Mouse (Mus musculus) urinary bladder, adult 2 months (tissue): ENCODE results near the gene Lsm11. TPM values are rescaled to one million over a fixed set of nuclear protein-coding genes. Genes with fewer than 3 reads are reported as not detected.

ENCODE experiments used
- DNase-seq: peaks from one replicate; pipeline ENCODE4 v3.0.0; 2022; ENCODE audit warnings: low spot score
- polyA plus RNA-seq: library from polyadenylated mRNA; depleted of rRNA; stranded (reverse); fragments of >200 nt; gene quantifications from 2 replicates; pipeline ENCODE4 v1.2.3, GENCODE M21; 2012

Gene Lsm11
- polyA plus RNA-seq, 1 experiment: 4.2 TPM

DNA sequence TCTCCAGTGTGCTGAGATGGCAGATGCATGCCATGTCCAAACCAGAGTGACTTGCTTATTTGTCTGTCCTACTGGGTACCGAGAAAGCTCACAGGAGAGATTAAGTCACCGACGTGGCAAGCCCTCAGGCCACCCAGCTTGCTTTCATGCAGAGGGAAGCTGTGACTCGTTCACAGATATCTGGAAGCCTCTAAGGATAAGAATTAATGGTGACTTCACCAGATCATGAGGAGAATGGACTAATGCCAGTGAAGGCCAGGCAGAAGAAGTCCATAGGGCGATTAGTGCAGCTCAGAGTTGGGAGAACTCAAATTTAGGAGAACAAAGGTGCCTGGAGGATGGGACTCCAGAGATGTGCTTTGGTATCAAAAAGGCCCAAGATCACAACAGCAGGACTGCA lies 17.3 kb downstream of the Lsm11 start:
- no peak for DNase-seq

DNA sequence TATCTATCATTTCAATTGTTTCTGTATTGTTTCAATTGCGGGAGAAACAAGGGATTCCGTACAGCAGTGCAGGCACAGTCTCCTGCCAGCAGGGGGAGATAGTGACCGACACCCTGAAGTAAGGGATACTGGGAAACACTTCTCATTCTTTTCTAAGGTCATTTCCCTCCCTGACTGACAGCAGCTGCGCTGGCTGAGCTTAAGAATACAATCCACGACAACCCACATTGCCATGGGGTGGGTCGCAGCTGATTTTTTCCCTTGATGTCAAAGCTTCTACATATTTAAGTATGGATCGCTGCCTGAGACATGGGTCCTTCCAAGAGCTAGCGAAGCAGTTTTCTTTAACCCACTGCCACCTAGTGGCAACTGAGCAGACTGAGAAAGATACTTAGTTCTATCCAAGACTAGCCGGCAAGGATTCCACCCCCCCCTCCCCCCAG lies 18.1 kb downstream of the Lsm11 start:
- DNase-seq: peak; percentile 44

DNA sequence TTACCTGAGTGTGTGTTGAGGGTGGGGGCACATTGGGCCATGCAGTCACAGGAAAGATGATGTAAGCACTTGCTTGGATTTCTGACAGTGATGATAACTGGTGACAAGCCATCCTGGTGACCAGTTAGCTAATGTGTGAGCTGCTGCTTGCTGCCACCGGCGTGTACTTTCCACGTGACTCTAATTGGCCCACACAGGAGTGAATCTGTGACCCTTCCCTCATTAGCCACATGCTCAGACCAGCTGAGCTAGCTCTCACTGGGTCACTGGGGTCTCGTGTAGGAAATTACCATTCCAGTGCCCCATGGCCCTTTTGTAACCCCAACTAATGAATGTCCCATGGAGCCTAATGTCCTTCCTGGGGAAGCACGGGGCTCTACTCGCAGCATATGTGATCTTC lies 19.3 kb downstream of the Lsm11 start:
- no peak for DNase-seq

DNA sequence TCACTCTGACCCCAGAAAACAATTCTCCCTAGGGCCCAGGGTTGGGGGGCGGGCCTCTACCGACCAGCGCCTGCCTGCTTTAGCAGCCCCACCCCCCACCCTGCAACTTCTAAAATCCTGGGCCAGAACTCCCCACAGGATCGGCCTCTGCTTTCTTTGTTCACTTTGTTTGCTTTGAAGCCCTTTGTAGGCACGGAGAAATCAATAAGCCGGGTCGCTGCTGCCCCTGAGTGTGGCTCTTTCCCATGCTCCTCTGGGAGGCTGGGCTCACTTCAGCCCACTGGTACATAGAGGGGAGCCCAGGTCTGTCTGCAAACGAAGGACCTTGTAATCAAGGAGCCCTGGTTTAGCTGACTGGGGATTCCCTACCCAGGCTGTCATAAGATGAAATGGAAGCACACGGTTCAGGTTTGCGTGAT lies 23.2 kb downstream of the Lsm11 start:
- no peak for DNase-seq

DNA sequence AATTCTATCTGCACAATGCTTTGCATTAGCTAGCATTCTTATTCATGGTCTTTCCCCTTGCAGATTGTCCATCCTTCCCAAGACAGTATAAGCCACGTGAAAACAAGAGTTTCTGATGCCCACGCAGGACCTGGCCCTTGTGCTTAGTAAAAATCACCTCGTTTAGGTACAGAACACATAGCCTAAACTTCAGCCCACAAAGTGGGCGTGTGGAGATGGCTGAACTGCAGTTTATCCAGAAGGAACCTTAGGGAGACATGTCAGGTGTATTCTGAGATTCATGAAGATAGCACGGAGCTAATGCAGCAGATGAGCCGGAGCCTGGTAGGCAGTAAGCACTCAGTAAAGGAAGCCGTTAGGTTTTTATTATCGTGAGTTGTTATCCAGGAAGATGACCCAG lies 23.7 kb downstream of the Lsm11 start:
- no peak for DNase-seq

DNA sequence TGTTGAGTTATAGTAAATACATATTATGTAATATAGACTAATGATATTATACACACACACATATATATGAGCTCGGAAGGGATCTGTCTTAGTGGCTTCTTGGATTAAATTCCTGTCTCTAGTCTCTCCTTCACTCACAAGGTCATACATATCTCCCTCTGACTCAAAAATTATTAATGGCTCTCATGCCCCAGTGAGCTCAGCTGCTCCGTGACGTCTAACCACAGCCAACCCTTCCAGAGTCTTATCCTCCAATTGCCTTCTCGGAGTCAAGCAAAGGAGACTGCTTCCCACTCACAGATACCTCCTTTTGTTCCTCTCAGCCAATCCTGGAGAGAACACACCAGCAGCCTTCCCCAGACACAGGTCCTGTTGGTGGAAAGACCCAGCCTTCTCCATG lies 25.9 kb downstream of the Lsm11 start:
- no peak for DNase-seq

DNA sequence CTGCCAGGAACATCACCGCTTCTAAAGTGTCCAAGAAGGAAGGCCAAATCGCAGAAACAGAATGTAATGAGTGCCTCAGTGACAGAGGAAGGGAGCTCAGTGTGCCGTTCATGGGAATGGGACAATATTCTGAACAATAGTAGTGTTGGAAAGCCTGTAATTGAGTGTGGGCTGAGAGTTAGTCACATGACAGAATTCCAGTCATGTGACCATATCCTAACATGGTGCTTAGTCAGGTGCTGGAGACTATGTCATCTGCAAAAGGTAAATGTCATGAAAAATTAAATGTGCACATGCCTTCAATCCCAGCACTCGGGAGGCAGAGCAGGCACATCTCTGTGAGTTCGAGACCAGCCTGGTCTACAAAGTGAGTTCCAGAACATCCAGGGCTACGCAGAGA lies 26.7 kb downstream of the Lsm11 start:
- no peak for DNase-seq

DNA sequence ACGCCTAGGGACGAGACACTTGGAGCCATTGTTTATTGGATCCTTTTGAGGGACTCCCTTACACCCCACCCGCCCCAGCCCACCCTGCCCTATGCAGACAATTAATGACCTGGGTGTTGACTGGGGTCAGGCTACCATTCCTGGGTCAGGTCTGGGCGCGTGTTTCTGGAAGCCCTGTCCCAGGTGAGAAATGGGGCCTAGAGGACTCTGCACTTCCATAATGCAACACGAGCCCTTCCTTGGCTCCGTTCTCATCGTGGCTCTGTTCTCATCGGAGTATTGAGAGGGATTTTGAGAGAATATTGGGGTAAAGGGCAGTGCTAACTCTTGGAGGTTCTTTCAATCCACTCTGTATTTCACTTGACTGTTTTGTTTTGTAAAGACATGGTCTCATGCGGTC lies 28.5 kb downstream of the Lsm11 start:
- DNase-seq: no peak

DNA sequence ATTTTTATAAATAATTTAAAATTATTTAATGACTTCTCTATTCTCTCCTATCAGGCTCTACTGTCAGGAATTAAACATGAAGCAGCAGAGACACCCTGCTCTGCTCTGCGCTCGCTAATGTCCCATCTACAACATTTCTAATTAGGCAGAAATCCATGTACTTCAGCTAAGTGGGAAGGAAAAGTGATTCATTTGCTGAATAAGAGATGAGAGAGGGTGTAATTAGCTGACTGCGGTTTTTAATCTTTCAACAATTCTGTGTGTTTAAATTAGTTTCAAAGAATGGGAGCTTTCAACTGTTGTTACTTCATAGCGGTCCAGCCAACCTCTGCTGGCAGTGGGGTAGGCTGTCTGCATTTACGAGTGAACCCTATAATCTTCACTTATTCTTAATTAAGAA lies 34.0 kb downstream of the Lsm11 start:
- DNase-seq: no peak

DNA sequence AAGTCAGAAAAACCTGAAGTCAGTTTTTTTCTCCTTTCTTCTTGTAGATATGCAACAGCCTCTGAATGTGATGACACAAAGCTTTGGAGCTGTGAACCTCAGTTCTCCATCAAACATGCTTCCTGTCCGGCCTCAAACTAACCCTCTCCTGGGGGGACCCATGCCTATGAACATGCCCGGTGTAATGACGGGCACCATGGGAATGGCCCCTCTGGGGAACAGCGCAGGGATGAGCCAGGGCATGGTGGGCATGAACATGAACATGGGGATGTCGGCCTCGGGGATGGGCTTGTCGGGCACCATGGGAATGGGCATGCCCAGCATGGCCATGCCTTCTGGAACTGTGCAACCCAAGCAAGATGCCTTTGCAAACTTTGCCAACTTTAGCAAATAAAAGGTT lies 35.8 kb downstream of the Lsm11 start:
- no peak for DNase-seq

DNA sequence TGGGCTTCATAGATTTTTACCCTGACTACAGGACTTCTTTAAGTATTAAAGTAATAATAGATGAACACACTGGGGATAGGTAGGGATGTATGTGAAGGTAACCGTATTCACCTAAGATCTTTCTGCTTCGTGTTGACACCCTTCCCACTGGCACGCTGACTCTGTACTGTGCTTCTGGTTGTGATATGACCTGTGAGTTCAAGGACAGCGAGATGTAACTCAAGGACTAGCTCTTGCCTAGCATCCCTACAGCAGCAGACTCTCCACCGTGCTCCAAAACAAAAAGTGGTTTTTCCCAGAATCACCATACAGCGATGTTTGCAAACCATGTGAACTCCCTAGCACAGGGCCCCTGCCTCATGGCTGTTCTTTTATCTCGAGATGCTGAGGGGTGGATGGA lies 36.7 kb downstream of the Lsm11 start:
- DNase-seq: no peak

DNA sequence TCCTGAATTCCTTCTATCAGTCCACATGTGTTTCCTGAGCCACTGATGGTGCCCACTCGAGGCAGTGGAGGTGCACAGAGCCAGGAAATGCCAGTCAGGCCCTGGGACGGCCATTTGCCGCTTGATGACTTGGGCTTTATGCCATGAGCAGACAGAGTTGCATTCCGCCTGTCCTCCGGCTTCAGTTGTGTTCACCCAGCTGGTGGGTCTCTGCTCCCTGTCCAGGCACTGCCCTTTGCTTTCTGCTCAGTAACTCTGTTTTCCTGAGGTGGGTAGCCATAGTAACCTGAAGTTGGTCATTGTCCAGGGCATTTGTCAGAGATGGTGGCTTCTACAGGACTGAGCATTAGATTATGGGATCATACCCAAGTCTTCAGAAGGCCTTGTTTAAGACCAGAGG lies 37.4 kb downstream of the Lsm11 start:
- no peak for DNase-seq

DNA sequence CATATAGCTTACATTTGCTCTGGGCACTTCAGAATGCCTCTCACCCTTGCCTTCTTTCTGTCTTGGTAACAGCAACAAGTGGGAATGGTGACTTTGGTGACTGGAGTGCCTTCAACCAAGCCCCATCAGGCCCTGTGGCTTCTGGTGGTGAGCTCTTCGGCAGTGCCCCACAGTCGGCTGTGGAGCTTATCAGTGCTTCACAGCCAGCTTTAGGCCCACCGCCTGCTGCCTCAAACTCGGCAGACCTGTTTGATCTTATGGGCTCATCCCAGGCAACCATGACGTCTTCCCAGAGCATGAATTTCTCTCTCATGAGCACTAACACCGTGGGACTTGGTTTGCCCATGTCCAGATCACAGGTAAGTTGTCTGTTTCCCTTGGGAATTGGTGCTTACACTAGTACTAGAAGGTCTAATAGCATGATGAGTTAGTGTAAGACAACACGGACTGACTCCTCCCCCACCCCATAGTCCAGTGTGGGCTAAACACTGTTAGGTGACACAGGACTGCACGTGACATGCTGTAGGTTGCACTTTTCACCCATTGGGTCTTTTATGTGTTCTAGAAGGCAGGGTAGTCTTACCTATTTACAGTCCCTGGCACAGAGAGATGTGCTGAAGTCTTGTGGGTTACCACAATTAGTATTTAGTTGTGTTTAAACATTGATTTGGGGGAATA lies 38.5 kb downstream of the Lsm11 start:
- no peak for DNase-seq

DNA sequence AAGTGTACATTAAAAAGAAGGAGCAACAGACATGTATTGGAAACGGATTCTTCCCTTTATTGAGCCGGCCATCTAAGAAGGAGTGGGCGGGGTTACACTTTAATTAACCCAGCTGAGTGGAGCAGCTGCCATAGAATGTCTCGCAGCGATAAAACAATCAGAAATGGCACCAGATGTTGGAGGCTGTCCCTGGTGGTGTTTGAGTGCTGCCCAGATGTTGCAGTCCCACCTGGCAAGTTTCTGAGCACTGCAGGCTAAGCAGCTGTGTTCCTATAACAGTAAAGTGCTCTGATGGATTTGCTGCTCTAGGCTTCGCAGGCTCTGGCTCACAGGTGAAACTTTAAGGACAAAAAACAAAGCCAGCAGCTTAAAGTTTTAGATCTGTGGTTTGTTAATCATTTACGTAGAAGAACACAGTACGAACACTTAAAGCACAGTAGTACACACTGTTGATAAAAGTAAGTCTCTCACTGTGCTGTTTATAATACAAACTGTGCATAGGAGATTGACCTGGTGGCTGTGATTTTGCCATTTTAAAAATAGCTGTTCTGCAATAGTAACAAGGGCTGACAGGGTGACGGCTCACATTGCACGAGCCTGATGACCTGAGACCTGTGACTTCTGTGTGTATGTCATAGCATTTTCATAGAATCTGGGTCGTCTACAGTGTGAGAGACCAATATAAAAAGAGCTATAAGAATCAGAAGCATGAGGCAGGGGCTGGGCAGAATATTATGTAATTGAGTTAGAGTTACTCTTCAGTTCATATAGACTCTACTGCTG lies 44.3 kb downstream of the Lsm11 start:
- no peak for DNase-seq

DNA sequence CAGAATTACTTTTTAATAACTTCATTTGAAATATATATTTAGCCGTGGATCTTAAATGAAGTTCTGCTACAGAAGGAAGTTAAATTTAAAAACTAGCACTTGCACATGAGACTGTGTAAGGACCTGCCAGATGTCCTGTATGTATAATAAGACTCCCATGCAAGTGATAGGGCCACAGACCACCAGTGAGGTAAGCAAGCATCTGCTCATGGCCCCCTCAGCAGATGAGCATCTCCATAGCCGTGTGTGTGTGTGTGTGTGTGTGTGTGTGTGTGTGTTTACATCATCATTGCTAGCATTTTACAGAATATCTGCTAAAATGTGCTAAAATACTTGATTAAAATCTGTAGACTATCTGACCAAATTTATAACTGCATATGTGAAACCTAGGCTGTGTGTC lies 47.3 kb downstream of the Lsm11 start:
- DNase-seq: no peak

DNA sequence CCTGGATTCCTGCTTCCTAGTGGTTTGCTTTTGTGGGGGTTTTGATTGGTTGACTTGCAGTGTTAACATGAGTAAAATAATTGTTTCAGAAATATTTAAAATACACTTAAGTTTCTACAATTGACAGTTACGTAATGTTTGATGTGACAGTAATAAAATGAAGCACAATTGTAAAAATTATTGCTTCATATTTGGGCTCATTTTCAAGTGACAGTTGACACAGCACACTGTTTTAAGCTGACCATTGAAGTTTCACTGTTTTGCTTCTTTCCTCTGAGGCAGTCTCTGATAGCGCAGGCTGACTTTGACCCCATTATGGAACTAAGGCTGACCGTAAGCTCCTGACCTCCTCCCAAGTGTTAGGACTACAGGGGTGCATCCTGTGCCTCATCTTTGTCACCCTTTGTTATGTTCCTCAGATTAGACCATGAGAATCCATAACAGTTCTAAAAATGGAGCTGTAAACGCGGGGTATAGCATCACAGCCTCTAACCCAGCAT lies 51.8 kb downstream of the Lsm11 start:
- DNase-seq: no peak

DNA sequence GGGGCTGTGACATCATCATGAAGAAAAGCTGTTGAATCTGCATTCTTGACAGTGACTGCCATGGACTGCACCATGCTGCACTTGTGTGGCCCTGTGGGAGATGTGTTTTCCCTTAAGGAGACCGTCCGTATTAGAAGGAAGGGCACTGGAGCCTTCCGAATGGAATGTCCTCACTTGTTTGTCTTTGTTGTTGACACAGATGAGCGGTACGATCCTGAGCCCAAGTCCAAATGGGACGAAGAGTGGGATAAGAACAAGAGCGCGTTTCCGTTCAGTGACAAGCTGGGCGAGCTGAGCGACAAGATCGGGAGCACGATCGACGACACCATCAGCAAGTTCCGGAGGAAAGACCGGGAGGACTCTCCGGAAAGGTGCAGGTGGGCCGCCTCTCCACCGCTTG lies 54.3 kb downstream of the Lsm11 start:
- no peak for DNase-seq

DNA sequence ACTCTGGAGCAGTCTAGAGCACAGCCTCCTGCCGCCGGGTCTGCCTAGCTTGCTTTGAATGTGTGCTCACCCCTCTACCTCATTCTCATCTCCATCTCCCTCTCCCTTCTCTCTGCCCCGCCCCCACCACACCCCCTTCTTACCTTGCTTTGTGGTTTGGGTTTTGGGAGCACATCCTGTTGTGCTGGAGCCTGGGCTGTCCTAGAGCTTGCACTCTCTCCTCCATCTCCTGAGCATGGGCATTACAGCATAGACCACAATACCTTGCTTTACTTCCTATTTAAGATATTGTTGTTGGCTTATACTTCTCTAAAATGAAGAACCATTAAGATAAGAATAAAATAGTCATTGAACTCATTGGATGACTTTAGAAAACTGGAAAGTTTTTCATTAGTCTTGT lies 54.8 kb downstream of the Lsm11 start:
- DNase-seq: no peak

DNA sequence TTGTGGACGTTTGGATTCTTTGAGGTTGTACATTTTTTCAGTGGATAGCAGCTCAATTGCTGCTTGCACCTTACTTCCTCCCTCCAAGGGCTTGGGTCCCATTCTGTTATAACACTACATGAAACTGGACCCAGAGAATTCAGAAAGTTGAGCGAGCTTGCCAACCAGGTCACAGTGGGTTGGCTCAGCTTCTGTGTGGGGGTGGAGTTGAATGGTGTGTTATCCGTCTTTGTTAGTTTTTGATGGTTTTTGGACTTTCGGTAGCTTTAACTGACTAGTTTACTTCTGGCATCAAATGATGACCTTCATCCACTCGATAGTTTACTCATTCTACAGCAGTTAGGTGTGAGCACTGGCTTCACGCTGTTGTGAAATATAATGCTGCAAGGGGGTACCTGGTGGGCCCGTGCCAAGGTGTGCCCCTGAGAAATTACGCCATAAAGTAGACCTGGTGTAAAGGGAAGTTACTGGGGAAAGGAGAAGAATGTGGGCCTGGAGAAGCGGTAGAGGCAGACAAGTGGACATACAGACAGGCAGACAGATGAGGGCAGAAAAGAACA lies 56.2 kb downstream of the Lsm11 start:
- no peak for DNase-seq

DNA sequence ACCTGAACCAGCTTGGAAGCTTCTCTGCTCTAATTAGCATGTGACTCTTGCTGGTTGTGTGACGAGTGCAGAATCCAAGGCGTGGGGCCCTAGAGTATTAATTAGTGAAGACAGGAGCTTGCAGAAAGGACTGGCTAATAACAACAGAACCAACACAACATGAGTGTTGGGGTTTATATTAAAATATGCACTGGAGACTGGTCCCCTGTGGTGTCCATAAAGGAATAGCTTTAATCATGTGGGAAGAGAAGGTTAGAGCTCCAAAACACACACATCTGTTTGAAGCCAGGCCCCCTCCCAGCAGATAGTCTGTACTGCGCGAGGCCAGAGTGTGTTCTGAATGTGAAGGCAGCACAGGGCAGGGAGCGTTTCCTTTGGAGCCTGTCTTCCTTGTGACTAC lies 58.1 kb downstream of the Lsm11 start:
- DNase-seq: no peak

DNA sequence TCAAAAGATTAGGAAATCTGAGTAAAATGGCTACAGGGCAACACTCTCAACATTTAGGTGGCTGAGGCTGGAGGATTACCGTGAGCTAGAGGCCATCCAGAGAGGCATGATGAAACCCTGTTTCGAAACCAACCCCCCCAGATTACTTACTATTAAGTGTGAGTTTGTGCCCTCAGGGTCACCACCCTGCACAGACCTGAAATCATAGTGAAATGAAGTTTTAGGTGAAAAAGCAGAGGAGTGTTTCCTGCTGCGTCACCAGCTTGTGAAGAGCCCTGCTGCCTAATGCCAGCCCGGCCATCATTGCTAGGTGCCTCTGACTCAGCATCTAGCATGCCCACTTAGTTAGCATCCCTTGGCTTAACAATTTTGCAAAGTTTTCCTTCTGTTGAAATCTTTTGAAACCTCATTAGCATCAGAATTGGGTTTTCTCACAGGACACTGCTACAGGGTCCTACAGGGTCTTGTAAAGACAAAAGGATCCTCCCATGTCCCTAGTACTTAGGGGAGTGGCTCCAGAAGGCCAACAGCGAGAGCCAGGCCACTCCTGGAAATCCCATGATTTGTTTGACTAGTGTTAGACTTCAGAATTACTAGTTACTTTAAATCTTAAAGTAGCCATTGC lies 59.0 kb downstream of the Lsm11 start:
- DNase-seq: no peak

DNA sequence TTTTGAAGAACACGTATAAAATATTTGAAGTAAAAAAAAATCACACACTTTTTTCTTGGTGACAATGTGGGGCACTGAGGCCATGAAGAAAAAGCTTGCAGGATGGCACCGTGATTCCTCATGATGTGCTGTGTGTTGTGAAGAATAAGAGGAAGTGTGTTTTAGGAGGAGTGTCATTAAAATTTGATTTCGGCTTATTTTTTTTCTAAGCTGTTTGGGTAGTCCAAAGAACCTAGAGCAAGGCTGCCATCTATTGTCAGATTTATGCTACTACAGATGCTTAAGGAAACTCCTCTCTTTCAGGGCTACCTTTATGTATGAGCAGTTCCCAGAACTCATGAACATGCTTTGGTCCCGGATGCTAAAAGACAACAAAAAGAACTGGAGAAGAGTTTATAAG lies 60.7 kb downstream of the Lsm11 start:
- no peak for DNase-seq
